Mouse (Mus musculus) CD8-positive naive resting alpha-beta T cell, adult 2 months (primary cell): Measurements from ENCODE around the gene Zfp652.

Experiments used
- DNase-seq, 2 experiments: peaks; one replicate each; pipeline ENCODE4 v3.0.0; 2022; ENCODE audit warnings: low read depth in 2 of 2, low spot score in 2 of 2

Zfp652 gene

DNA sequence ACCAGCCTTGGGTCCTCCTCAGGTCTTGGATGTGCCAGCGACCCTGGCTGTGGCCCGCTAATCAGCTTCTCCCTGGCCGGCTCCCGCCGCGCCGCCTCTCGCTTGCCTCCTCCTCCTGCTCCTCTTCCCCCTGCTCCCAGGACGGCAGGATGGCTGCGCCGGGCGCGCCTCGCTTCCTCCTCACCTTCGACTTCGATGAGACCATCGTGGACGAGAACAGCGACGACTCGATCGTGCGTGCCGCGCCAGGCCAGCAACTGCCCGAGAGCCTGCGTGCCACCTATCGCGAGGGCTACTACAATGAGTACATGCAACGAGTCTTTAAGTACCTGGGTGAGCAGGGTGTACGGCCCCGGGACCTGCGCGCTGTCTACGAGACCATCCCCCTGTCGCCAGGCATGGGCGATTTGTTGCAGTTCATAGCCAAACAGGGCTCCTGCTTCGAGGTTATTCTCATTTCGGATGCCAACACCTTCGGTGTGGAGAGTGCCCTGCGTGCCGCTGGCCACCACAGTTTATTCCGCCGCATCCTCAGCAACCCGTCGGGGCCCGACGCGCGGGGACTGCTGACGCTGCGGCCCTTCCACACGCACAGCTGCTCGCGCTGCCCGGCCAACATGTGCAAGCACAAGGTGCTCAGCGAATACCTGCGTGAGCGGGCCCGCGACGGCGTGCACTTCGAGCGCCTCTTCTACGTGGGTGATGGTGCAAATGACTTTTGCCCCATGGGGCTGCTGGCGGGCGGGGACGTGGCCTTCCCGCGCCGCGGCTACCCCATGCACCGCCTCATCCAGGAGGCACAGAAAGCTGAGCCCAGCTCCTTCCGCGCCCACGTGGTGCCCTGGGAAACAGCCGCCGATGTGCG, 118.2 kb downstream of the Zfp652 start:
- no peak for DNase-seq

DNA sequence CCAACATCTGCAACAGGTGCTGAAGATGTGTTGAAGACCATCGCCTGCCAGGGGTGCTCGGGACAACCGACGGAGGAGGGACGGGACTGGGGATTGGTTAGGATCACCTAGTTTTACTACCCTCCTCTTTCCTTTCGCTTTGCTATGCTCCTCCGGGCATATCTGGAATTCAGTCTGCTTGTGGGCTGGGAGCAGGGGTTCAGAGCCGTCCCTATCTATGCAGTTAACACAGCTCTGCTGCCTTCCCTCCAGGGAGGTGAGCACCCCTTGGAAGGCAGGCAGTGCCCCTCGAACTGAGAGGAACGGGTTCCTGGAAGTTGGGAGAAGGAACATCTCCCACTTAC, 118.8 kb downstream of the Zfp652 start:
- DNase-seq: no peak

- DNase-seq: no peak
These were observed 119.2 kb downstream of the Zfp652 start for GRCm38 (mm10) chr11:95831641-95832040.

DNA sequence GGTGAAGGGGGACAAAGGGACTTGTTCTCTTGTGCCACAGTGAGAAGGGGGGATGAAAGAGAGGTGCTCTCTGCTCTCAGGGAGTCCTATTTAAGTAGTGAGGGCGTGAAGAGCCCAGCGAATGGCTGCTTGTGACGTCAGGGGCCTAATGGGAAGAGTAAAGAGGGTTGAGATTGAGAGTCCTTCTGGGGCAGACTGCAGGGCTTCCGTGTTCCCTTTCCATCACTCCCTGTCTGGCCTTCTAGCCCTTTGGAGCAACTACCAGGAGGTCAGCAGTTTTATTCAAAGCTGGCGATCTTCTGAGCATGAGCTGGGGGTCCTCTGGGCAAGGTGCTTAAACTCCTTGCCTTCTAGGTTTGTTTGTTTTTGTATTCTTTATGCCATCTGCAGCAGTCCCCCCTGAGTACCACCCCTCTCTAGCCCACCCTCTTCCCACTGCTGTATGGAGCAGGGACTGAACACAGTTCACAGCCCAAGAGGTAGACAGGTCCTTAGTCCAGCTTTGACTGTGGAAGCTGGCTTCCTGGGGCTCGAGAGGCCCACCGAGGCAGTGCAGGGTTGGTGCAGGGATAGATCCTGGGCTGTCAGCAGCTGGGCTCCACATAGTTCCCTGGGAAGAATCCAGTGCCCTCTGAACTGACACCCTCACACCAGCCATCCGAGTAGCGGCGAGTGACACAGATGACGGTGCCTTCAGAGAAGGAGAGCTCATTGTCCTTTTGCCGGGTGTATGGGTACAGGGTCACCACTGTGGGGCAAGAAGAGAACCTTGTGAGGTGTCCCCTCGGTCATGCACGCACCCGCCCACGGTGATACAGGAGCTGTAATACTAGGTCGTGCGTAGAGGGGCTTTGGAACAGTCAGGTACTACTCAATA, 119.9 kb downstream of the Zfp652 start:
- no peak for DNase-seq

DNA sequence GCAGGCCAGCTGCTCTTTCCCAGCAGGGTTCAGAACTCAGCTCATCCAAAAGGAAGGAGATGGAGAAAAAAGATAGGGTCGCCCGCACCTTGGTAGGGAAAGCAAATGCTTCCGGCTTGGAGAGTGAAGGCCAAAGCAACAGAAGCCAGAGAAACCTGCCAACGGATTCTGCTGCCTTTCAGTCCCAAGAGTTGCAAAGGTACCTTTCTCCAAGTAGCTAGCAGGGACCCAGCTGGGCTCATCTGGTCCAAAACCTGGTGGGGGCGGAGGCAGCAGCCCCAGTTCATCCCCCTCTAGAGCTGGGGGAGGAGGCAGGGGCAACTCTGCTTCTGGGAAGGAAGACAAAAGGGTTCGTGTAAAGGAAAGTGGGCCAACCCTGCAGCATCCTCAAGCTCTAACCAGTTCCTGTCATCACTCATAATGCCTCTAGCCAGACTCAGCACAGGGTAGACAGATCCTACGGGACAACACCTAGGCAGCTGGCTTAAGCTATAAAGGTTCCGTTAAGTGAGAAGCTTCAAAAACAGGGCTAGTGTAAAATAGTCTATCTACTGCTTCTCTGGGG, 120.6 kb downstream of the Zfp652 start:
- DNase-seq: no peak

GRCm38 (mm10) chr11:95833631-95834142, 121.2 kb downstream of the Zfp652 start:
- no peak for DNase-seq

DNA sequence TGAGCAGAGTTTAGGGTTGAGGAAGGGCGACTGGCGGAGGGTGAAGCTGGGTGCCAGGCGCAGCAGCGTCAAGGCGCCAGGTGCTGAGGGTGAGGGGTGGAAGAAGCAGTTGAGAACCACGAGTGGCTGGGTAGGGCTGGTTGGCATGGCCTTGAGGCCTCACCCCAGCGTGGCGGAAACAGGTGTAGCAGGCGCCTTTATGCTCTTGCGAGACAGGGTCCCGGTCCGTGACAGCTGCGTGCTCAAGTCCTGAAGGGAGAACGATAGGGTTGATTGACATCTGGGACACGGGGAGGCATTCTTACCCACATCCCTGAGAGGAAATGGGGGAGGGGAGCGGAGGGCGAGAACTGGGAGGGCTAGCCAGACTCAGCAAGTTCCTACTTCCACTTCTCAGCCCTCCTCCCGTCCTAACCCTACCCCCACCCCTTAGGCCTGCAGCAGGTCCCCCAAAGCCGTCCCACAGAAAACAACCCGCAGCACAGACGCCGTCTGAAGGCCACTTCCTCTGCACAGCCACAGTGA, 121.7 kb downstream of the Zfp652 start:
- peak; percentile 41 to 50 for DNase-seq

DNA sequence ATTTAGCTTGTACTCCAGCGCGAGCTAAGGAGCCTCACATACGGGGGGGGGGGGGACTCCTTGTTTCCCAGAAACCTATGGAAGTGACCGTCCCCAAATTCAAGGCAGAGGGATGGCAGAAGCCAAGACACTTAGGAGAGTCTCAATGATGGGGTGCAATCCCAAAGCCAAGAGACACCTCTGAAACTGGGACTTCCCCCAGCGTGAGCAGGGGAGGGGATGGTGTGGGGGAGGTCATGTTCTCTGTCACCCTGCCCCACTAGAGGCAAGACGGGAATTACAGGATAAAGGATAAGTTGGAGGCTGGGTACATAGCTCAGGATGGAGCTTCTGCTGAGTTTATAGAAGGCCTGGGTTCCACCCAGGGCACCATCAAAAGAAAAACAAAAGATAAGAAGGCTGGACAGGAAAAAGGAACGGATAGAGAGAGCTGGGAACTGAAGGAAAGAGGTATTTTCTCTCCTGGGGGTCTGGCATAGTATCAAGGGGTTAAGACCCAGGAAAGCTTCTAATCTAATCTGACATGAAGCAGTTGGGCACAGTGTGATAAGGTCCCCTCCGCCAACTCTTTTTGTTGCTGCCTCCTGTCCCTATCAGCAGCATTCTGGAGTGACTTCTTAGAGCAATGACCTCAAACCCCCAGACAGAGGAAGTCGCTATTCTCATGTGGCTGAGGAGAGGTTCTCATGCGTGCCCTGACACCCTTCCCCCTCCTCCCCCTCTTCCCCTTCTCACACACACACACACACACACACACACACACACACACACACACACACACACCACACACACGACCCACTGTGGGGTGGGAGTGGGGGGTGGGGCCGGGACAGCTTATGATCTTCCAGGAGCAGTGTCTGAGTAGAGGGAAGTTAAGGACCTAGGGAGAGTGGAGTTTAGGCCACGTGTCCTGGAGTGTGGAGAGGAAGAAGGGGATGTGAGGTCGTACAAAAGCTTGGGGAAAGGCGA, 122.6 kb downstream of the Zfp652 start:
- peak; percentile 57 to 62 for DNase-seq

- no peak for DNase-seq
These were observed 123.4 kb downstream of the Zfp652 start for GRCm38 (mm10) chr11:95835832-95836231.

GRCm38 (mm10) chr11:95836433-95836832, 124.0 kb downstream of the Zfp652 start:
- no peak for DNase-seq

DNA sequence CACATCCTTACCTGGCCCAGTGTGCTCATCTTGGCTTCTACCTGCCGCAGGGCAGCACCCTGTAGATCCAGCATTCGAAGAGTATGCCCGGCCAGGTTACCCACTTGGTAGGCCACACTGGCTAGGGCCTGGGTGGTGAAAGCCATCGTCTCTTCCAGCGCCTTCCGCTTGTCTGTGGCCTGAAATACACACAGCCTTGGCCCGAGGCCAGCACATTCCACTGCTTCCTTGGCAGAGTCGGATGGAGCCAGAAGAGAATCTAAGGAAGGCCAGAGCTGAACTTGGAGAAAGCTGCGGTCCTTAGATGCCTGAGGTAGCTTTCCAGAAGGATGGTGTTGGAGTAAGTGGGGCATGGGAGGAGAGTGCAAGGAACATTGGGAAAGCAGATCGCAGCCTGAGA, 124.6 kb downstream of the Zfp652 start, which contains the start of gene Gngt2:
Gene Gngt2, plus strand, starts transcription at position 158 of the 400 bp plus-strand sequence.
- DNase-seq: no peak

DNA sequence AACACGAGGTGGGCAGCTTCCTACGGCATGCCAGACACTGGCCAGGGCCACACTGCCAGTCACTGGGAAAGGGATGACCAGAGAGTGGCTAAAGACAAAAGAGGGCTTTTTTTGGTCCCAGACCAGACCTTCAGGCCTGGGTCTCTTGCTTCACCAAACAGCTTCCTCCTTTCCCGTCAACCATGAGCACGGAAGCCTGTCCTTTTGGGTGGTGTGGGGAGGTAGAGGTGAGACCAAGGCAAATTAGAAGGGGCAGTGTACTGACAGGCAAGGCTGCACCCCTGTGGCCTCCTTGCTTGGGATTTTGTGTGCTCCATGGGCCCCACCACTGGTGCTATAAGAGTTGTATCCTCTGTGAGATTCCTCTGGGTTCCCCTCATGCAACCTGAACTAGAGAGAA, 126.1 kb downstream of the Zfp652 start:
- DNase-seq: no peak

- no peak for DNase-seq
These were observed 126.8 kb downstream of the Zfp652 start for GRCm38 (mm10) chr11:95838999-95839868.

- no peak for DNase-seq
These were observed 128.4 kb downstream of the Zfp652 start for GRCm38 (mm10) chr11:95840694-95841497.

- no peak for DNase-seq
These were observed 129.0 kb downstream of the Zfp652 start for GRCm38 (mm10) chr11:95841498-95841830.

- peak; percentile 50 to 52 for DNase-seq
These were observed 129.7 kb downstream of the Zfp652 start, which contains the start of gene Abi3 for GRCm38 (mm10) chr11:95842074-95842681. TSS of gene Abi3 (minus strand) at chr11:95842476.

GRCm38 (mm10) chr11:95842953-95843352, 130.5 kb downstream of the Zfp652 start:
- no peak for DNase-seq

DNA sequence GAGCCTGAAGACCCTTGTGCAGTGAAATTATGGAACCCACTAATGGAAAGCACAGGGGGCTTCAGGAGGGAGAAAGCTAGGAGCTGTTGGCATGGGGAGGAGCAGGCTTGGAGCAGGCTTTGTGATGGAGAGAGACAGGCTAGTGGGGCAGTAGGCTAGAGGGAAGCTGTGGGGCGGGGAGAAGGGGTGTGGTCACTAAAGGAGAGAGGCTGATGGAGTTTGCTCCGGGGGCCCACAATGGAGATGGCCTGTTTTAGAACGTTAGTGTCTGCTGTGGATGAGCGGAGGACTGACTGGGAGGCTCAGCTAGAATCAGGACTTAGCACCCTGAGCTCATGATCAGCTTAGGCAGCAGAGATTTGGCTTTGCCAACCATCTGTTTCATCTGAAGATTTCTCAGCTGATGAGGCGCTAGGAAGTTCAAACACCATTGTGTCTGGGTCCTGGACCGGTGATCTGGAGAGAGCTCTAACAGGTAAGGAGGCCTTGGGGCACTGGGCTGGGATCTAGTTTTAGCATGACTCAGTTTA, 131.0 kb downstream of the Zfp652 start:
- no peak for DNase-seq
